Mouse (Mus musculus): Measurements from ENCODE around the gene Olfr342. TPM values are rescaled to one million over a fixed set of nuclear protein-coding genes. Genes with fewer than 3 reads are reported as not detected.

Gene Olfr342
- total RNA-seq (2014; rRNA removed) (not detected in 2 replicates), polyA plus RNA-seq (2015; fragmentation: Nextera tagmentation; extraction: Ambion mirVana) (not detected in 2 replicates)

DNA sequence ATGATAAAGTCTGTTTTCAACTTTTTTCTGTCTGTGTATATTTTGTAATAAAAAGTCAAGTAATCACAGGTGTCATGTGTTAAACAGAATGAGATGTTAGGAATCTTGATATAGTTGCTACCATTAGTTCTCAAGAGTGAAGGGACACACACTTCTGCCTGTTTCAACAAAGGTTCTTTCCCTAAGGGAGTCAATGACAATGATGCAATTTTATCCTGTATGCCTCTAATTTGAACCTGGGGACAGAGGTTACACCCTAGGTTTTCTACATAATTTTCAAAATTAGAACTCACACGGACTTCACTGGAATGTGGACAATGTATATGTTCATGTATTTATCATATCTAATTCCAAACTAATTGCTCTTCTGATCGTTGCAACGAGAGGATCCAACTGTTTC is at the start of gene Olfr342:
Gene Olfr342, plus strand, starts transcription at position 301 of the 400 bp plus-strand sequence.
- DNase-seq (no peak), ATAC-seq (no peak)
- 72% methylated on average over 3 of the region's 3 CpGs for WGBS
- H3K27ac ChIP-seq (ENCODE audit: low read depth, low read length), result no peak within 1 kb of the TSS
- H3K4me2 ChIP-seq (ENCODE audit: low read depth), result no peak within 1 kb of the TSS
- no peak for TF ChIP-seq CTCF (IDR thresholded peaks at IDR 0.05; ENCODE audit: low read depth)
- H3K27me3 ChIP-seq (ENCODE audit: insufficient read depth, low read length), result no peaks in the 10 kb centered on the region
- H3K9ac ChIP-seq, result no peak within 1 kb of the TSS
- no peaks in the 10 kb centered on the region for H3K9me3 ChIP-seq (ENCODE audit: low read length)
- H3K4me1 ChIP-seq (ENCODE audit: insufficient read depth), result no peaks in the 10 kb centered on the region
- no peak within 1 kb of the TSS for H3K4me3 ChIP-seq (ENCODE audit: low read depth, low read length)
- H3K36me3 ChIP-seq (ENCODE audit: insufficient read depth), result no peaks in the 10 kb centered on the region

DNA sequence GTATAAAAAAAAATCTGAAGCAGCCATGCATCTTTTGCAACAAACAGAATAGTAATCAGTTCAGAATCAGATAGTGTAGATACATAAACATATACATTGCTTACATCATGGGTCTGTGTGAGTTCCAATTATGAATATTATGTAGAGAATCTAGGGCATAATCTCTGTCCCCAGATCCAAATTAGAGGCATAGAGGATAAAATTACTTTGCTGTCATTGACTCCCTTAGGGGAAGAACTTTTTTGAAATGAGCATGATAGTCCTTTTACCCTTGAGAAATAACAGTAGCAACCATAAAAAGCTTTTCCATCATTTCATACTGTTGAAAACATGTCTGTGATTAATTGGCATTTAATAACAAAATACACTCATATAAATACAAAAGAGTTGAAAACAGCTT is 42.4 kb upstream of the Olfr342 start, which contains the start of gene Olfr341:
Gene Olfr341, minus strand, starts transcription at position 101 of the 400 bp plus-strand sequence.
- no peak within 1 kb of the TSS for H3K27ac ChIP-seq (ENCODE audit: low read depth, low read length)
- H3K27me3 ChIP-seq (ENCODE audit: insufficient read depth, low read length), result no peaks in the 10 kb centered on the region
- no peaks in the 10 kb centered on the region for H3K36me3 ChIP-seq (ENCODE audit: insufficient read depth)
- H3K4me1 ChIP-seq (ENCODE audit: insufficient read depth), result no peaks in the 10 kb centered on the region
- DNase-seq (no peak), ATAC-seq (no peak)
- H3K9me3 ChIP-seq (ENCODE audit: low read length), result 0 out of 2 replicates have a peak, but pooled peaks cover 8% of the 10 kb centered on the region
- no peak within 1 kb of the TSS for H3K9ac ChIP-seq
- H3K4me3 ChIP-seq (ENCODE audit: low read depth, low read length), result no peak within 1 kb of the TSS
- no peak for TF ChIP-seq CTCF (IDR thresholded peaks at IDR 0.05; ENCODE audit: low read depth)
- H3K4me2 ChIP-seq (ENCODE audit: low read depth), result no peak within 1 kb of the TSS

- H3K4me2 ChIP-seq (ENCODE audit: low read depth), result no peak overlapping the region
- DNase-seq (no peak), ATAC-seq (no peak)
- H3K4me1 ChIP-seq (ENCODE audit: insufficient read depth), result no peaks in the 10 kb centered on the region
- no peaks in the 10 kb centered on the region for H3K27me3 ChIP-seq (ENCODE audit: insufficient read depth, low read length)
- H3K36me3 ChIP-seq (ENCODE audit: insufficient read depth), result no peaks in the 10 kb centered on the region
- H3K27ac ChIP-seq (ENCODE audit: low read depth, low read length), result no peak overlapping the region
- 0 out of 2 replicates have a peak, but pooled peaks cover 15% of the 10 kb centered on the region for H3K9me3 ChIP-seq (ENCODE audit: low read length)
- TF ChIP-seq CTCF (IDR thresholded peaks at IDR 0.05; ENCODE audit: low read depth), result no peak
- H3K4me3 ChIP-seq (ENCODE audit: low read depth, low read length), result no peak overlapping the region
- H3K9ac ChIP-seq, result no peak overlapping the region
These were observed 40.4 kb downstream of the Olfr342 start for GRCm38 (mm10) chr2:36565156-36565555.

DNA sequence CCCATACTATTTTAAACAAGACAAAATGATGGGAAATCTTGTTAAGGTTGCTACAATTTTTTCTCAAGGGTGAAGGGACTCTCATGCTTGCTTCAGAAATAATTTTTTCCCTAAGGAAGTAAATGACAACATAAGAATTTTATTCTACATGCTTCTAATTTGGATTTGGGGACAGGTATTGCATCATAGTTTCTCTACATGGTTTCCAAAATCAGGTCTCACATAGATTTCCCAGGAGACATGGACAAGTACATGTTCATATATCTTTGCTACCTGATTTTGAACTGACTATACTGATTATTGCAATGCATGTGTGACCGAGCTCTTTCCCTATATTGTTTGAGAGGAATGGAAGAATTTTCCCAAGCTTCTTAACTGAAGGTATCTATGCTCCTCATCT is 41.6 kb downstream of the Olfr342 start, which contains the start of gene Olfr344:
Gene Olfr344, plus strand, starts transcription at position 301 of the 400 bp plus-strand sequence.
- no peak within 1 kb of the TSS for H3K27ac ChIP-seq (ENCODE audit: low read depth, low read length)
- 73% methylated on average over 1 of the region's 1 CpGs for WGBS
- no peak within 1 kb of the TSS for H3K4me3 ChIP-seq (ENCODE audit: low read depth, low read length)
- no peak for TF ChIP-seq CTCF (IDR thresholded peaks at IDR 0.05; ENCODE audit: low read depth)
- H3K4me2 ChIP-seq (ENCODE audit: low read depth), result no peak within 1 kb of the TSS
- H3K9ac ChIP-seq, result no peak within 1 kb of the TSS
- H3K27me3 ChIP-seq (ENCODE audit: insufficient read depth, low read length), result no peaks in the 10 kb centered on the region
- H3K9me3 ChIP-seq (ENCODE audit: low read length), result 0 out of 2 replicates have a peak, but pooled peaks cover 15% of the 10 kb centered on the region
- DNase-seq, result no peak
- no peaks in the 10 kb centered on the region for H3K36me3 ChIP-seq (ENCODE audit: insufficient read depth)
- no peaks in the 10 kb centered on the region for H3K4me1 ChIP-seq (ENCODE audit: insufficient read depth)
- no peak for ATAC-seq

- no peak for TF ChIP-seq CTCF (IDR thresholded peaks at IDR 0.05; ENCODE audit: low read depth)
- no peak for DNase-seq
These were observed 42.2 kb downstream of the Olfr342 start for GRCm38 (mm10) chr2:36567022-36567421.

GRCm38 (mm10) chr2:36567845-36568244 is 43.0 kb downstream of the Olfr342 start:
- Histone ChIP-seq H3K4me3 (ENCODE audit: low read depth, low read length) (no peak overlapping the region), H3K9ac (no peak overlapping the region), H3K27me3 (ENCODE audit: insufficient read depth, low read length) (no peaks in the 10 kb centered on the region), H3K9me3 (ENCODE audit: low read length) (0 out of 2 replicates have a peak, but pooled peaks cover 15% of the 10 kb centered on the region), H3K4me1 (ENCODE audit: insufficient read depth) (no peaks in the 10 kb centered on the region), H3K27ac (ENCODE audit: low read depth, low read length) (no peak overlapping the region), H3K36me3 (ENCODE audit: insufficient read depth) (no peaks in the 10 kb centered on the region), H3K4me2 (ENCODE audit: low read depth) (no peak overlapping the region)
- DNase-seq (no peak), ATAC-seq (no peak)
- 96% methylated on average over 3 of the region's 3 CpGs for WGBS
- no peak for TF ChIP-seq CTCF (IDR thresholded peaks at IDR 0.05; ENCODE audit: low read depth)

More at GRCm38 (mm10) chr2:36567022-36567421, 42.2 kb downstream of the Olfr342 start:
- no peaks in the 10 kb centered on the region for H3K36me3 ChIP-seq (ENCODE audit: insufficient read depth)
- no peaks in the 10 kb centered on the region for H3K27me3 ChIP-seq (ENCODE audit: insufficient read depth, low read length)
- ATAC-seq, result no peak
- H3K4me3 ChIP-seq (ENCODE audit: low read depth, low read length), result no peak overlapping the region
- no peaks in the 10 kb centered on the region for H3K4me1 ChIP-seq (ENCODE audit: insufficient read depth)
- 0 out of 2 replicates have a peak, but pooled peaks cover 15% of the 10 kb centered on the region for H3K9me3 ChIP-seq (ENCODE audit: low read length)
- H3K9ac ChIP-seq, result no peak overlapping the region
- H3K4me2 ChIP-seq (ENCODE audit: low read depth), result no peak overlapping the region
- no peak overlapping the region for H3K27ac ChIP-seq (ENCODE audit: low read depth, low read length)

Other genes with a start within 250 kb of the Olfr342 start
- gene Olfr338, start 151.5 kb upstream of the Olfr342 start, total RNA-seq (2014; rRNA removed), result not detected in 2 replicates
- gene Olfr338, start 151.5 kb upstream of the Olfr342 start, polyA plus RNA-seq (2015; fragmentation: Nextera tagmentation; extraction: Ambion mirVana), result not detected in 2 replicates
- gene Olfr339, start 106.1 kb upstream of the Olfr342 start, total RNA-seq (2014; rRNA removed), result not detected in 2 replicates
- gene Olfr339, start 106.1 kb upstream of the Olfr342 start, polyA plus RNA-seq (2015; fragmentation: Nextera tagmentation; extraction: Ambion mirVana), result not detected in 2 replicates
- not detected in 2 replicates for gene Olfr340, start 72.4 kb upstream of the Olfr342 start, total RNA-seq (2014; rRNA removed)
- gene Olfr340, start 72.4 kb upstream of the Olfr342 start, polyA plus RNA-seq (2015; fragmentation: Nextera tagmentation; extraction: Ambion mirVana), result not detected in 2 replicates
- not detected in 2 replicates for gene Olfr341, start 42.5 kb upstream of the Olfr342 start, total RNA-seq (2014; rRNA removed)
- not detected in 2 replicates for gene Olfr341, start 42.5 kb upstream of the Olfr342 start, polyA plus RNA-seq (2015; fragmentation: Nextera tagmentation; extraction: Ambion mirVana)
- not detected in 2 replicates for gene Olfr344, start 41.7 kb downstream of the Olfr342 start, total RNA-seq (2014; rRNA removed)
- not detected in 2 replicates for gene Olfr344, start 41.7 kb downstream of the Olfr342 start, polyA plus RNA-seq (2015; fragmentation: Nextera tagmentation; extraction: Ambion mirVana)
- gene Olfr345, start 115.0 kb downstream of the Olfr342 start, total RNA-seq (2014; rRNA removed), result not detected in 2 replicates
- not detected in 2 replicates for gene Olfr345, start 115.0 kb downstream of the Olfr342 start, polyA plus RNA-seq (2015; fragmentation: Nextera tagmentation; extraction: Ambion mirVana)
- not detected in 2 replicates for gene Olfr346, start 160.8 kb downstream of the Olfr342 start, total RNA-seq (2014; rRNA removed)
- not detected in 2 replicates for gene Olfr346, start 160.8 kb downstream of the Olfr342 start, polyA plus RNA-seq (2015; fragmentation: Nextera tagmentation; extraction: Ambion mirVana)
- gene Olfr347, start 206.9 kb downstream of the Olfr342 start, total RNA-seq (2014; rRNA removed), result not detected in 2 replicates
- not detected in 2 replicates for gene Olfr347, start 206.9 kb downstream of the Olfr342 start, polyA plus RNA-seq (2015; fragmentation: Nextera tagmentation; extraction: Ambion mirVana)

Data from forebrain, postnatal 0 days (tissue).